8 mouse cellular contexts compared by ENCODE assay signal in genomic region chr2:37963362-37963761, GRCm38 (mm10).
DNase-seq lines count a peak whose midpoint lies in the region; ATAC-seq lines count a peak whose summit lies in the region.

No protein-coding gene starts in this region.

- DNase-seq in hindbrain, embryonic 10.5 days (ENCODE audit: low spot score), result no peak
- DNase-seq in lung, postnatal 4 days, result peak; percentile 43 to 67
- DNase-seq in yolk sac, embryonic 10.5 days (ENCODE audit: low spot score), result no peak
- DNase-seq in thymus, postnatal 14 days, result no peak
- DNase-seq in testis, postnatal 10 days (ENCODE audit: low spot score), result no peak

- H3K27me3 ChIP-seq in hindbrain, embryonic 13.5 days, result no peaks in the 10 kb centered on the region
- H3K27me3 ChIP-seq in hindbrain, embryonic 10.5 days (ENCODE audit: insufficient read depth, poor library complexity, severe bottlenecking), result no peaks in the 10 kb centered on the region
- H3K27me3 ChIP-seq in forebrain, embryonic 12.5 days, result no peaks in the 10 kb centered on the region
- H3K27me3 ChIP-seq in hindbrain, embryonic 16.5 days (replicated peaks; ENCODE audit: control insufficient read depth, insufficient read depth, low read length), result no peaks in the 10 kb centered on the region

- H3K9ac ChIP-seq in hindbrain, embryonic 13.5 days, result no peak overlapping the region
- H3K9ac ChIP-seq in forebrain, embryonic 12.5 days, result no peak overlapping the region
- no peak overlapping the region for H3K9ac ChIP-seq in hindbrain, embryonic 16.5 days (ENCODE audit: low read depth, low read length)

- peak overlapping the region; percentile 31 for H3K27ac ChIP-seq in hindbrain, embryonic 13.5 days
- no peak overlapping the region for H3K27ac ChIP-seq in hindbrain, embryonic 10.5 days
- H3K27ac ChIP-seq in forebrain, embryonic 12.5 days, result peak overlapping the region; percentile 10; the same call in 1 of the 2 replicates
- peak overlapping the region; percentile 49; the same call in 1 of the 2 replicates for H3K27ac ChIP-seq in hindbrain, embryonic 16.5 days (ENCODE audit: low read depth, low read length)

- WGBS in hindbrain, embryonic 13.5 days, result 30% methylated on average over 4 of the region's 4 CpGs
- WGBS in hindbrain, embryonic 10.5 days, result 24% methylated on average over 4 of the region's 4 CpGs
- 22% methylated on average over 4 of the region's 4 CpGs for WGBS in forebrain, embryonic 12.5 days
- 27% methylated on average over 4 of the region's 4 CpGs for WGBS in hindbrain, embryonic 16.5 days

- H3K9me3 ChIP-seq in hindbrain, embryonic 13.5 days, result no peaks in the 10 kb centered on the region
- H3K9me3 ChIP-seq in hindbrain, embryonic 10.5 days, result no peaks in the 10 kb centered on the region
- H3K9me3 ChIP-seq in forebrain, embryonic 12.5 days, result no peaks in the 10 kb centered on the region
- no peaks in the 10 kb centered on the region for H3K9me3 ChIP-seq in hindbrain, embryonic 16.5 days (ENCODE audit: control insufficient read depth, low read length)

- peaks cover 11% of the 10 kb centered on the region for H3K4me1 ChIP-seq in hindbrain, embryonic 13.5 days (replicated peaks)
- peaks cover 9% of the 10 kb centered on the region for H3K4me1 ChIP-seq in hindbrain, embryonic 10.5 days (replicated peaks)
- peaks cover 13% of the 10 kb centered on the region for H3K4me1 ChIP-seq in forebrain, embryonic 12.5 days
- no peaks in the 10 kb centered on the region for H3K4me1 ChIP-seq in hindbrain, embryonic 16.5 days (ENCODE audit: control insufficient read depth, insufficient read depth, low read depth, low read length)

- no peak for ATAC-seq in hindbrain, embryonic 13.5 days (ENCODE audit: low FRiP score)
- ATAC-seq in forebrain, embryonic 12.5 days (ENCODE audit: low FRiP score), result no peak
- peak; percentile 85 for ATAC-seq in hindbrain, embryonic 16.5 days

- no peaks in the 10 kb centered on the region for H3K36me3 ChIP-seq in hindbrain, embryonic 13.5 days
- H3K36me3 ChIP-seq in hindbrain, embryonic 10.5 days, result no peaks in the 10 kb centered on the region
- H3K36me3 ChIP-seq in forebrain, embryonic 12.5 days (replicated peaks), result 0 out of 2 replicates have a peak, but pooled peaks cover 11% of the 10 kb centered on the region
- H3K36me3 ChIP-seq in hindbrain, embryonic 16.5 days (ENCODE audit: control insufficient read depth, insufficient read depth, low read length), result no peaks in the 10 kb centered on the region

- H3K4me2 ChIP-seq in hindbrain, embryonic 13.5 days, result no peak overlapping the region
- no peak overlapping the region for H3K4me2 ChIP-seq in forebrain, embryonic 12.5 days
- H3K4me2 ChIP-seq in hindbrain, embryonic 16.5 days (ENCODE audit: low read length), result no peak overlapping the region

- H3K4me3 ChIP-seq in hindbrain, embryonic 13.5 days, result no peak overlapping the region
- no peak overlapping the region for H3K4me3 ChIP-seq in hindbrain, embryonic 10.5 days
- no peak overlapping the region for H3K4me3 ChIP-seq in forebrain, embryonic 12.5 days (replicated peaks)
- no peak overlapping the region for H3K4me3 ChIP-seq in hindbrain, embryonic 16.5 days (ENCODE audit: low read length)

Comparison
In these comparisons a context has a peak if more than half of its experiments do, and no peak if none do; other contexts are left out.
1. DNase-seq: peak in lung, postnatal 4 days (2 of 2); none in hindbrain, embryonic 10.5 days (single experiment), yolk sac, embryonic 10.5 days (single experiment), thymus, postnatal 14 days (single experiment) and testis, postnatal 10 days (single experiment).